Mouse (Mus musculus): ENCODE measurements around the gene Cactin. TPM values are rescaled to one million over a fixed set of nuclear protein-coding genes. Genes with fewer than 3 reads are reported as not detected.

Gene Cactin
- total and polyA plus RNA-seq, 3 experiments = 15.4 to 18.0 (median 16.1) TPM

DNA sequence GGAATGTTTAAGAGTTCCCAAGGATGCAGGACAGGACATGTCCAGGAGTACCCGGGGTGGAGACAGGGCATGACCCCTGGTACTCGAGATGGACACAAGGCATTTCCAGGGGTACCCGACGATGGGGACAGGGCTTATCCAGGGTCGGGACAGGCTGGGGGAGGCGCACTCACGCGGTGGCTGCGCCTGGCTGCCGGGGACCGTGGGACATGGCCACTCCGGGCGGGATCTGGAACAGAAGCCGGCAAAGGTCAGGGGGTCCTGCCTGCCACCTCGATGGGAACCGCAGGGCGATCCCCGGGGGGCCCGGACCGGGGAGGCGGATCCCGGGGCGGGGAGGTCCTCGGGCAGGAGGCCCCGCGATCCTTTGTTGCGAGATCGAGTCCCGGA lies 29.1 kb downstream of the Cactin start:
- H3K4me1 ChIP-seq (ENCODE audit: control insufficient read depth, insufficient read depth, low read length) = peaks cover 3% of the 10 kb centered on the region; the same call in 1 of the 2 replicates
- intact Hi-C loops (cut with DNase I) = loop anchor here (2.0 kb wide), 2 partner anchors 27 to 29 kb away; partner anchors contain the start of gene Cactin
- H3K79me2 ChIP-seq (replicated peaks; ENCODE audit: control insufficient read depth, insufficient read depth, low read length) = no peaks in the 10 kb centered on the region
- H3K4me3 ChIP-seq = peak overlapping the region; percentile 97
- H3K27ac ChIP-seq = peak overlapping the region; percentile 96
- WGBS = under 1% methylated on average over 29 of the region's 29 CpGs
- H3K9ac ChIP-seq (ENCODE audit: low read depth, low read length) = peak overlapping the region; percentile 99
- no peaks in the 10 kb centered on the region for H3K27me3 ChIP-seq (ENCODE audit: control insufficient read depth, insufficient read depth, low read length)
- no peaks in the 10 kb centered on the region for H3K36me3 ChIP-seq (ENCODE audit: control insufficient read depth, insufficient read depth, low read length)
- TF ChIP-seq EP300 (IDR thresholded peaks at IDR 0.05; ENCODE audit: insufficient read depth, low read depth, low read length) = no peak
- no peak for TF ChIP-seq CTCF (IDR thresholded peaks at IDR 0.05)
- no peak for TF ChIP-seq POLR2A (IDR thresholded peaks at IDR 0.05; ENCODE audit: insufficient read depth, low read depth, low read length)
- DNase-seq = no peak

DNA sequence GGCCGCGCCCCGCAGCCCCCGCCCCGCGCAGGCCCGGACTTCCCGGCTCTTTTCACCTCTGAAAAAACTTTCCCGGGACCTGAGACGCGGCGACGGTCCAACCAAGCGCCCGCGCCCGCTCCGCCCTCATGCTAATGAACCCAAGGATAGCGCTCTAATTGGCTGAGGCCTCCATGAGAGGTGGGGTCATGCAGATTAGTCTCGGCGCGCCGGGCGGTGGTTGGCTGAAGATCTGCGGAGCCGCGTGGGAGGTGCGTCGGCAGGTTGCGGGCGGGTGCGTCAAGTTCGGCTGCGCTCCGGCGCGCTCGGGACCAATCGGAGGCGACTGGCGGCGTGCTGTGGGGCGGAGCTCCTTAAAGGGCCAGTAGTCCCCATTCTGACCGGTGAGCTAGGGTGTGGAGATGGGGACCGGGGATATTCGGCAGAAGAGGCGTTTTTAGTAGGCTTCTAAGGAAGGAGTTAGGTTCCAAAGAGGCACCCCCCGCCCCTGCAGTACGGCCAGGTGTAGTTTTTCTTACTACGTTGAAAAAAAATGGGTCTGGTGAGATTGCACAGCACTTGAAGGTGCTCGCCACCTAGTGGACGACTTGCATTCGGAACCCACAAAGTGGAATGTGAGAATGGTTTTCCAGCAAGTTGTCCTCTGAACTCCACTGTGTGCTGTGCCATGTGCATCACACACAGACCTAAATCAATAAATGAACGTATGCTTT lies 29.6 kb downstream of the Cactin start, which contains the start of gene Hmg20b:
TSS of gene Hmg20b (minus strand) at position 130 of the 713 bp plus-strand sequence.
- intact Hi-C loops (cut with DNase I) = loop anchor here (2.0 kb wide), 2 partner anchors 26 to 30 kb away; partner anchors contain the start of gene Cactin
- peak within 1 kb of the TSS; percentile 97 for H3K4me3 ChIP-seq
- peaks cover 3% of the 10 kb centered on the region; the same call in 1 of the 2 replicates for H3K4me1 ChIP-seq (ENCODE audit: control insufficient read depth, insufficient read depth, low read length)
- no peaks in the 10 kb centered on the region for H3K27me3 ChIP-seq (ENCODE audit: control insufficient read depth, insufficient read depth, low read length)
- peak within 1 kb of the TSS; percentile 96 for H3K27ac ChIP-seq
- peak within 1 kb of the TSS; percentile 99 for H3K9ac ChIP-seq (ENCODE audit: low read depth, low read length)
- under 1% methylated on average over 54 of the region's 54 CpGs for WGBS
- TF ChIP-seq CTCF (IDR thresholded peaks at IDR 0.05) = peak; percentile 90
- 0 out of 2 replicates have a peak, but pooled peaks have one; percentile 52 for TF ChIP-seq POLR2A (IDR thresholded peaks at IDR 0.05; ENCODE audit: insufficient read depth, low read depth, low read length)
- TF ChIP-seq EP300 (IDR thresholded peaks at IDR 0.05; ENCODE audit: insufficient read depth, low read depth, low read length) = peak; percentile 69; the same call in 1 of the 2 replicates
- H3K79me2 ChIP-seq (replicated peaks; ENCODE audit: control insufficient read depth, insufficient read depth, low read length) = no peaks in the 10 kb centered on the region
- peak; percentile 98 to 100 for DNase-seq
- H3K36me3 ChIP-seq (ENCODE audit: control insufficient read depth, insufficient read depth, low read length) = no peaks in the 10 kb centered on the region

DNA sequence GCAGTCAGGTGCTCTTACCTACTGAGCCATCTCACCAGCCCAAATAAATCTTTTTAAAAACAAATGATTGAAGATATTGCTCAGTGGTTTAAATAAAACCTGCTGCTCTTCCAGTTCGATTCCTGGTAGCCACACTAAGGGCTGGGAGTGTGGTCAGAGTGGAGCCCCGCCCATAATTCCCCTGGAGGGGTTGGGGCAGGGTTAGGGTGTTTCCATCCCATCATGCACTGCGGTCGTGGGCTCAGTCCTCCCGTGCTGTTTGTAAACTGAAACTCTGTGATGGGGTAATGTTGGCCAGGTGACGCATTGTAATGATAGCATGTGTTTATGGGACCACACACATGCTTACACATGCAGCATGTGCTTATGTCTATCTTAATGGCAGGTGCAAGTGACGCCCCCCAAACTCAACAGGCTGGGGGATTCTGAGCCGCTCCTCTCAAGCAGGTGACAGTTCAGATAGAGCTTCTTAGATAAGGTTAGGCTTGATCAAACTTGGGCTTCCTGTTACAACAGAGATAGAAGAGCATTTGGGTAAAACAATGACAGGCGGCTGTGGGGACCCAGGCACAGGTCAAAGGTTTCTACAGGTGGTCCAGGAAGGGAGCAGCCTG lies 30.9 kb downstream of the Cactin start:
- Histone ChIP-seq H3K9ac (ENCODE audit: low read depth, low read length) (no peak overlapping the region), H3K27me3 (ENCODE audit: control insufficient read depth, insufficient read depth, low read length) (no peaks in the 10 kb centered on the region), H3K36me3 (ENCODE audit: control insufficient read depth, insufficient read depth, low read length) (no peaks in the 10 kb centered on the region), H3K4me3 (no peak overlapping the region), H3K4me1 (ENCODE audit: control insufficient read depth, insufficient read depth, low read length) (peaks cover 5% of the 10 kb centered on the region; the same call in 1 of the 2 replicates), H3K27ac (no peak overlapping the region), H3K79me2 (replicated peaks; ENCODE audit: control insufficient read depth, insufficient read depth, low read length) (no peaks in the 10 kb centered on the region)
- no peak for DNase-seq
- no peak for TF ChIP-seq CTCF (IDR thresholded peaks at IDR 0.05)
- TF ChIP-seq POLR2A (IDR thresholded peaks at IDR 0.05; ENCODE audit: insufficient read depth, low read depth, low read length) = no peak
- TF ChIP-seq EP300 (IDR thresholded peaks at IDR 0.05; ENCODE audit: insufficient read depth, low read depth, low read length) = no peak
- 30% methylated on average over 9 of the region's 9 CpGs for WGBS
- intact Hi-C loops (cut with DNase I) = loop anchor here (2.0 kb wide), 2 partner anchors 25 to 31 kb away; partner anchors contain the start of gene Cactin

DNA sequence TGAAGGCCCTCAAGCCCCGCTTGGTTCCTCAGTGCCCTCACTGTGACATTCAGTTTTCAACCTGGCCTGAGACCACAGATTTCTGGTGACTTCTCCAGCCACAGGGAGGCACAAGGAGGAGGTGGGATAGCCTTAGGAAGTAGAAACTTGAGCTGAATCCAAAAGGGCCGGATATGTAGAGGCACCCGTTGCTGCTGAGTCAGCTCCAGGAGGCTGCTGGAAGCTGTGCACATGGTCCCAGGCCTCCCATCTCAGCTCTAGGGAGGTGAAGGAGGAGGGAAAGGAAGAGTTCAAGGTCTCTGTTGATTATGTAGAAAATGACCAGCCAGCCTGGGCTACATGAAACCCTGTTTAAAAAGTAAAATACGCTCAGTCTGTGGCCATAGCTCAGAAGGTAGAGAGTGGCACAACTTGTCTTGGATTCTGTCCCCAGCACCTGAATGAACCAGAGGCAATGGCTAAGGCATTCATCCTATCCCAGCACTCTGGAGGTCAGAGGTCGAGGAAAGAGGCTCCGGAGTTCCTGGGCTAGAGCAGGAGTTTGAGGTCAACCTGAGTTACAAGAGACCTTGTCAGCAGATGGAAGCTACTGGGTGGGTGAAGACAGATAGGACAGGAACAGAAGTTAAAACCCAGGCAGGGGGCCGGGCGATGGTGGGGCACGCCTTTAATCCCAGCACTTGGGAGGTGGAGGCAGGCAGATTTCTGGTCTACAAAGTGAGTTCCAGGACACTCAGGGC lies 34.0 kb downstream of the Cactin start:
- TF ChIP-seq POLR2A (IDR thresholded peaks at IDR 0.05; ENCODE audit: insufficient read depth, low read depth, low read length) = no peak
- no peak for TF ChIP-seq CTCF (IDR thresholded peaks at IDR 0.05)
- no peak for TF ChIP-seq EP300 (IDR thresholded peaks at IDR 0.05; ENCODE audit: insufficient read depth, low read depth, low read length)
- no peak overlapping the region for H3K9ac ChIP-seq (ENCODE audit: low read depth, low read length)
- H3K4me1 ChIP-seq (ENCODE audit: control insufficient read depth, insufficient read depth, low read length) = peaks cover 6% of the 10 kb centered on the region
- no peaks in the 10 kb centered on the region for H3K36me3 ChIP-seq (ENCODE audit: control insufficient read depth, insufficient read depth, low read length)
- no peak overlapping the region for H3K27ac ChIP-seq
- DNase-seq = no peak
- H3K27me3 ChIP-seq (ENCODE audit: control insufficient read depth, insufficient read depth, low read length) = no peaks in the 10 kb centered on the region
- 66% methylated on average over 9 of the region's 9 CpGs for WGBS
- H3K79me2 ChIP-seq (replicated peaks; ENCODE audit: control insufficient read depth, insufficient read depth, low read length) = no peaks in the 10 kb centered on the region
- no peak overlapping the region for H3K4me3 ChIP-seq
- intact Hi-C loops (cut with DNase I) = no loop called here

DNA sequence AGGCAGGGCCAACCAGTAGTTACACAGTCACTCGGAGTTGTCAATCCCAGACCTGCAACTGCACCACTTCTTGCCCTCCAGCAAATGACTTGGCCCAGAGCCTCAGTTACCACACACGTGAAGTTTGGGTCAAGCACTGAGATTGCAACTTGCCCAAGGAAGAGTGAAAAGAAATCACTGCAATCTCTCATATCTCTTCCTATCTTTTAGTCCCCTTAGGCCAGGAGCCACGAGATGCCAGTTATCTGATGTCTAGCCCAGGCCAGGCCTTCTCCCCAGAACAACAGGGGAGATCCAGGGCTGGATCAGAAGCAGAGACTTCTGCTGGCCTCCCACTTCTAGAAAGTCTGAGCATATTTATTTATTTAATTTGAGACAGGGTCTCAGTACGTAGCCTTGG lies 34.6 kb downstream of the Cactin start:
- DNase-seq = no peak
- WGBS = 78% methylated on average over 4 of the region's 4 CpGs
- Histone ChIP-seq H3K9ac (ENCODE audit: low read depth, low read length) (no peak overlapping the region), H3K27me3 (ENCODE audit: control insufficient read depth, insufficient read depth, low read length) (no peaks in the 10 kb centered on the region), H3K36me3 (ENCODE audit: control insufficient read depth, insufficient read depth, low read length) (no peaks in the 10 kb centered on the region), H3K4me3 (no peak overlapping the region), H3K79me2 (replicated peaks; ENCODE audit: control insufficient read depth, insufficient read depth, low read length) (no peaks in the 10 kb centered on the region), H3K27ac (no peak overlapping the region), H3K4me1 (ENCODE audit: control insufficient read depth, insufficient read depth, low read length) (peaks cover 6% of the 10 kb centered on the region)
- TF ChIP-seq CTCF (IDR thresholded peaks at IDR 0.05) (no peak), EP300 (IDR thresholded peaks at IDR 0.05; ENCODE audit: insufficient read depth, low read depth, low read length) (no peak), POLR2A (IDR thresholded peaks at IDR 0.05; ENCODE audit: insufficient read depth, low read depth, low read length) (no peak)
- intact Hi-C loops (cut with DNase I) = no loop called here

Measured in heart, adult 2 months (tissue).